Mouse (Mus musculus) MEL (cell line): ENCODE measurements around the gene Gxylt2.
A peak's percentile ranks its signal among the peaks of the same experiment; 100 is the strongest.

ENCODE experiments used
- BHLHE40 ChIP-seq: IDR thresholded peaks from 2 replicates; pipeline ENCODE4 v1.6.1; 2012; ENCODE audit warnings: low read depth, mild to moderate bottlenecking, inconsistent platforms, low read length, improper control_type of control experiment, borderline replicate concordance
- CTCF ChIP-seq, 3 experiments: IDR thresholded peaks in 2 of 3; conservative IDR thresholded peaks in 1 of 3; 2 replicates each; pipeline ENCODE4 v1.5.1; 2011 to 2012; ENCODE audit warnings: low read length in 3 of 3, low read depth in 2 of 3, mild to moderate bottlenecking in 2 of 3, improper control_type of control experiment in 1 of 3, inconsistent platforms in 1 of 3, mixed read lengths in 1 of 3, moderate library complexity in 1 of 3; ENCODE audit not compliant: control insufficient read depth in 1 of 3, insufficient read depth in 1 of 3, poor library complexity in 1 of 3, severe bottlenecking in 1 of 3
- E2F4 ChIP-seq: IDR thresholded peaks from 2 replicates; pipeline ENCODE4 v1.6.1; 2011; ENCODE audit warnings: low read depth, low read length, improper control_type of control experiment, borderline replicate concordance
- EP300 ChIP-seq, 2 experiments: IDR thresholded peaks; 2 replicates each; pipeline ENCODE4 v1.6.1; 2011; ENCODE audit warnings: improper control_type of control experiment in 2 of 2, low read length in 2 of 2, low read depth in 1 of 2, mild to moderate bottlenecking in 1 of 2
- HCFC1 ChIP-seq: IDR thresholded peaks from 2 replicates; pipeline ENCODE4 v1.6.1; 2012; ENCODE audit warnings: low read depth, mild to moderate bottlenecking, inconsistent platforms, low read length, improper control_type of control experiment, moderate library complexity
- JUND ChIP-seq: IDR thresholded peaks from 2 replicates; pipeline ENCODE4 v1.6.1; 2011; ENCODE audit warnings: low read depth, mild to moderate bottlenecking, improper control_type of control experiment, low read length
- POLR2A ChIP-seq, 2 experiments: IDR thresholded peaks; 2 replicates each; pipeline ENCODE4 v1.6.1; 2011 to 2012; ENCODE audit warnings: low read length in 2 of 2, mild to moderate bottlenecking in 2 of 2, control low read depth in 1 of 2, improper control_type of control experiment in 1 of 2, low read depth in 1 of 2, moderate library complexity in 1 of 2; ENCODE audit not compliant: control insufficient read depth in 1 of 2, insufficient read depth in 1 of 2, poor library complexity in 1 of 2
- POLR2AphosphoS5 ChIP-seq: IDR thresholded peaks from 2 replicates; pipeline ENCODE4 v1.6.1; 2012; ENCODE audit warnings: low read depth, borderline replicate concordance, mild to moderate bottlenecking, inconsistent platforms, low read length, moderate library complexity, mixed read lengths
- RCOR1 ChIP-seq: IDR thresholded peaks from 2 replicates; pipeline ENCODE4 v1.6.1; 2012; ENCODE audit warnings: low read depth, mild to moderate bottlenecking, inconsistent platforms, low read length, improper control_type of control experiment
- SMC3 ChIP-seq: IDR thresholded peaks from 2 replicates; pipeline ENCODE4 v1.6.1; 2011; ENCODE audit warnings: low read depth, low read length, improper control_type of control experiment
- ZC3H11A ChIP-seq: IDR thresholded peaks from 2 replicates; pipeline ENCODE4 v1.6.1; 2012; ENCODE audit warnings: low read depth, mild to moderate bottlenecking, inconsistent platforms, low read length, improper control_type of control experiment

DNA sequence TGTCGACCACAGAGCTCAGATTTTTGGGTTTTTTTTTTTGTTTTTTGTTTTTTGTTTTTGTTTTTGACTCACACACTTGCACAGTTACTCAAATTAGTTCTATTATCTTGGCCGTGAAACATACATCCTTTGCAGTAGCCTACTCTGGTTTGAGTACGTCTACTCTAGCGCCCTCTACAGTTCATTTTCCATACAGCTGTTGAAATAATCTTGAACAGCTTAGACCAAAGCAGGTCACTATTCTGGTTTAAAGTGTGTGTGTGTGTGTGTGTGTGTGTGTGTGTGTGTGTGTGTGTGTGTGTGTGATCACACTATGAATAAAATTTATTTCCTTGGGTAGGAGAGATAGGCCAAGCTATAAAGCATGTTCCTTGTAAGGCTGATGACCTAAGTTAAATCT lies 5.6 kb downstream of the Gxylt2 start:
- no peak for TF ChIP-seq JUND
- TF ChIP-seq POLR2A (IDR thresholded peaks at IDR 0.05; ENCODE audit: control insufficient read depth in 1 of 2, insufficient read depth in 1 of 2, low read depth in 1 of 2, low read length in 2 of 2, poor library complexity in 1 of 2): no peak
- TF ChIP-seq CTCF (IDR thresholded peaks at IDR 0.05 in 2 of 3, conservative IDR thresholded peaks at IDR 0.05 in 1 of 3; ENCODE audit: control insufficient read depth in 1 of 3, insufficient read depth in 1 of 3, low read depth in 2 of 3, low read length in 3 of 3, poor library complexity in 1 of 3, severe bottlenecking in 1 of 3): peak; percentile 8 to 66 (median 65); a peak in 4 of 6 replicates
- no peak for TF ChIP-seq HCFC1
- TF ChIP-seq POLR2AphosphoS5: no peak
- no peak for TF ChIP-seq E2F4
- TF ChIP-seq RCOR1: no peak
- peak; percentile 40 for TF ChIP-seq ZC3H11A
- peak; percentile 54 for TF ChIP-seq SMC3
- TF ChIP-seq BHLHE40: peak; percentile 40; the same call in 1 of the 2 replicates
- no peak for TF ChIP-seq EP300 (IDR thresholded peaks at IDR 0.05; ENCODE audit: low read depth in 1 of 2, low read length in 2 of 2)
